Mouse (Mus musculus) liver, embryonic 16.5 days (tissue): ENCODE measurements around the gene Cpne2. TPM values are rescaled to one million over a fixed set of nuclear protein-coding genes. Genes with fewer than 3 reads are reported as not detected.

Source experiments
- ATAC-seq: fragments of 200-750 bp; cut with Nextera tagmentation; 2 replicates; pipeline ENCODE4 v1.8.0; 2017; ENCODE audit warnings: low read depth, mild to moderate bottlenecking, moderate number of reproducible peaks, moderate library complexity
- H3K27ac ChIP-seq: fragments of 300-500 bp; sonication (generic); 2 replicates; pipeline ENCODE4 v1.5.1; 2014; ENCODE audit warnings: mild to moderate bottlenecking, low read length
- H3K27me3 ChIP-seq: fragments of 300-500 bp; sonication (generic); 2 replicates; pipeline ENCODE4 v1.6.1; 2014; ENCODE audit warnings: low read depth, low read length, mixed read lengths; ENCODE audit not compliant: control insufficient read depth, insufficient read depth
- H3K36me3 ChIP-seq: fragments of 300-500 bp; sonication (generic); 2 replicates; pipeline ENCODE4 v1.6.1; 2014; ENCODE audit warnings: mild to moderate bottlenecking; ENCODE audit not compliant: control insufficient read depth, insufficient read depth
- H3K4me1 ChIP-seq: fragments of 300-500 bp; sonication (generic); 2 replicates; pipeline ENCODE4 v1.6.1; 2014; ENCODE audit warnings: low read depth, low read length, mixed read lengths; ENCODE audit not compliant: control insufficient read depth
- H3K4me2 ChIP-seq: fragments of 300-500 bp; sonication (generic); 2 replicates; pipeline ENCODE4 v1.6.1; 2014; ENCODE audit warnings: low read depth, low read length, mixed read lengths
- H3K4me3 ChIP-seq: fragments of 300-500 bp; sonication (generic); 2 replicates; pipeline ENCODE4 v1.5.1; 2014; ENCODE audit warnings: low read depth, mild to moderate bottlenecking, low read length
- H3K9ac ChIP-seq: fragments of 300-500 bp; sonication (generic); 2 replicates; pipeline ENCODE4 v1.6.1; 2014; ENCODE audit warnings: low read depth, low read length
- H3K9me3 ChIP-seq: fragments of 300-500 bp; sonication (generic); replicated peaks from 2 replicates; pipeline ENCODE4 v1.6.1; 2016; ENCODE audit warnings: low read length; ENCODE audit not compliant: control insufficient read depth
- WGBS: fragments of 180-500 bp; shearing (Covaris S2); extraction: QIAGEN DNeasy Blood & Tissue Kit; methylation state at CpG from one replicate; pipeline ENCODE4 v1.1.7; 2014; ENCODE audit not compliant: insufficient replicate concordance; 5-methylcytosine and 5-hydroxymethylcytosine counted together
- polyA plus RNA-seq: library from polyadenylated mRNA; unstranded; fragments of >200 nt; fragmentation: Nextera tagmentation; extraction: Ambion mirVana; gene quantifications from 2 replicates; pipeline ENCODE4 v1.2.1, GENCODE M21; 2015

Cpne2 gene
- polyA plus RNA-seq, 1 experiment from 2014 or later = 2.2 TPM

DNA sequence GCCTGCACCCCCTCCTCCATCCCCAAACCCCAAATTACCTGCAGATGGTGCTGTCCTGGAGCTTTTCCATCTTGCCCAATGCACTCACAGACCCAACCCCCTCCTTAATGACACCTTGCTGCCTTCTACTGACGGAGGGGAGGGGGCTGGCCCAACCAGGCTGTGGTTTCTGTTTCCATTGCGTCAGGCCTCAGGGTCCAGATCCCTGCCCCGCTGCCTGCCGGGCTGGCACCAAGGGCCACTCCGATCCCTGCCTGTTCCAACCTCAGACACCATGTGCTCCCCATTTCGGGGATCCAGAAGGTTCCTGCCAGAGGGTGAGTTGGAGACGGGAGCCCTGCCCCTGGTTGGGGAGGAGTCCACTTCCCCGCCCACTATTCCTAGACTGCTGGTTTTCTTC is 11.2 kb downstream of the Cpne2 start:
- Histone ChIP-seq H3K4me3 (no peak overlapping the region), H3K9me3 (no peaks in the 10 kb centered on the region), H3K4me2 (no peak overlapping the region), H3K4me1 (no peaks in the 10 kb centered on the region), H3K36me3 (no peaks in the 10 kb centered on the region), H3K27ac (no peak overlapping the region), H3K9ac (no peak overlapping the region), H3K27me3 (no peaks in the 10 kb centered on the region)
- ATAC-seq = no peak
- 55% methylated on average over 8 of the region's 8 CpGs for WGBS

- Histone ChIP-seq H3K9ac (no peak overlapping the region), H3K9me3 (no peaks in the 10 kb centered on the region), H3K4me1 (no peaks in the 10 kb centered on the region), H3K4me3 (no peak overlapping the region), H3K27ac (no peak overlapping the region), H3K27me3 (no peaks in the 10 kb centered on the region), H3K36me3 (no peaks in the 10 kb centered on the region), H3K4me2 (no peak overlapping the region)
- 62% methylated on average over 5 of the region's 5 CpGs for WGBS
- no peak for ATAC-seq
These were observed 16.3 kb downstream of the Cpne2 start for GRCm38 (mm10) chr8:94549041-94549440.

DNA sequence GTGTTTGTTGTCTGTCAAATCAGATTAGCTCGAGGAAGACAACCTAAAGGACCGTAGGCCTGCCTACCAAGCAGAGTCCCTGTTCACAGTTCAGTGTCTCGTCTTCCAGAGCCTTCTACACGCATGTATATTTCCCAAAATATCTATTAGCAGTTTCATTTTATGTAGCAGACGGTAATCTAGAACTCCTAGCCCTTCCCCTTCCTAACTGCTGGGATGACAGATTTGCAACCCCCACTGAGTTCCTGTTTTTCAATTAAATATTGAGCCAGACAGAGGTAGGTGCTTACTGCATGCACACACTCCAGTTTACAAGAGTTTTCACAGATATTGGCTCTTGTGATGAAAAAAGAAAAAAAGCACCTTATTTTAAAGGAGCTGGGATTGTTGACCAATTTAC is 16.7 kb downstream of the Cpne2 start:
- H3K27me3 ChIP-seq = no peaks in the 10 kb centered on the region
- H3K4me3 ChIP-seq = no peak overlapping the region
- no peak overlapping the region for H3K27ac ChIP-seq
- no peaks in the 10 kb centered on the region for H3K9me3 ChIP-seq
- no peaks in the 10 kb centered on the region for H3K4me1 ChIP-seq
- whole genome bisulfite sequencing = 15% methylated on average over 5 of the region's 5 CpGs
- H3K36me3 ChIP-seq = no peaks in the 10 kb centered on the region
- no peak for ATAC-seq
- H3K9ac ChIP-seq = no peak overlapping the region
- no peak overlapping the region for H3K4me2 ChIP-seq

DNA sequence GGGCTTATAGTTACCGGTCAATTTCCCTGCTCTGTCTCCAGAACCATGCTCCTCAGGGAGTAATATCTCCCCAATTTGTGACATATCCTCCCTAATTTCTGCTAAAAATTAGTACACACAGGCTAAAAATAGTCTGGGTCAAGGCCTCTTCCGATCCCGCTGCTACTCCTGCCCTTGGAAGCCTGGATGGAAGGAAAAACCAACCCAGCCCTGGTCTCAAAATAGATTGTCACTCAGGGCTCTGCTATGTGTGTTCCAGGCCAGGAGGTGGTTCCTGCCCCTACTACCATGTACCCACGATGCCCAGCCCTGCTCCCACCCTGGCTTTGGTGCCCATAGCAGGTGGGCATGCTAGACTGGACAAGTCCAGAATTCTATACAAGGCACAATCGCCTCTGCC is 17.2 kb downstream of the Cpne2 start:
- Histone ChIP-seq H3K27me3 (no peaks in the 10 kb centered on the region), H3K36me3 (no peaks in the 10 kb centered on the region), H3K4me1 (no peaks in the 10 kb centered on the region), H3K4me2 (no peak overlapping the region), H3K9me3 (no peaks in the 10 kb centered on the region), H3K4me3 (no peak overlapping the region), H3K9ac (no peak overlapping the region), H3K27ac (no peak overlapping the region; the same call in 1 of the 2 replicates)
- no peak for ATAC-seq
- WGBS = 59% methylated on average over 5 of the region's 5 CpGs

DNA sequence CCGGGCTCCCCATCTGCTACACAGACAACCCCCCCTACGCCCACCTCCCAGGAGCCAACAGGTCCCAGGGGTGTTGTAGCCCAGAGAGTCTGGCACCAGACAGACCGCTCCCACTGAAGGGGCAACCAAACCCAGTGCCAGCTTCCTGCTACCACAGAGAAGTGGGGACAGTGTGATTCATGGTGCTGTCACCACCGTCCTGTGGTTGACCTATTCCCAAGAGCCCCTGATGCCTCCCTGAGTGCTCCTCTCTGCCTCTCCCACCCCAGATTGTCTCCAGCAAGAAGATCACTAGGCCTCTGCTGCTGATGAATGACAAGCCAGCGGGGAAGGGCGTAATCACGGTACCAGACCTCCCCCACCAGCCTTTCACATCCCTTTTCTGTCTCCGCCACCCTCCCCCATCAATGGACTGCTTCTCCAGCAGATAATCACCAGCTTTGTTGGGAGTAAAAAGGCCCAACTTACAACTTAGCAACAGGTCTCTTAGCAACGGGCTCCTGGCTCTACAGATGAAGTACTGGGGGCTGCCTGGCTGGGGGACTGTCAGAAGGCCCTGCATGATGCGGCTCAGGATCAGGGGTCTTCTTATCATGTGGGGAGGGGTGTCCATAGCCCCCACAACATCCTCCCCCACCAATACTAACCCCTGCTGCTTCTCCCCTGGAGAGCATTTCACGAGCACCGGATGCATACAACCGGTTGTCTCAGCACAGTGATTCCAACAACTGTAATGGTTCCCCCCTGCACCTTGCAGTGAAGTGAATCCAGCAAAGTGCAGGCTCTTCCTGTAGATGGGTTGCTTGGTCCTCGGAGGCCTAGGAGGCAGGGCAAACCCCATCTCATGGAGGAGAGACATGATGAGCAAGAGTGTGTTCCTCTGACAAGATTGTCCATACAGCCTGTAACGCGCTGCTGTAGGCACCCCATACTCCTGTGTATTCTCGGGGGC is 19.0 kb downstream of the Cpne2 start:
- no peak overlapping the region for H3K27ac ChIP-seq
- no peak overlapping the region for H3K4me2 ChIP-seq
- WGBS = 57% methylated on average over 17 of the region's 17 CpGs
- no peaks in the 10 kb centered on the region for H3K4me1 ChIP-seq
- H3K9ac ChIP-seq = no peak overlapping the region
- no peaks in the 10 kb centered on the region for H3K9me3 ChIP-seq
- H3K36me3 ChIP-seq = no peaks in the 10 kb centered on the region
- no peaks in the 10 kb centered on the region for H3K27me3 ChIP-seq
- no peak for ATAC-seq
- no peak overlapping the region for H3K4me3 ChIP-seq

DNA sequence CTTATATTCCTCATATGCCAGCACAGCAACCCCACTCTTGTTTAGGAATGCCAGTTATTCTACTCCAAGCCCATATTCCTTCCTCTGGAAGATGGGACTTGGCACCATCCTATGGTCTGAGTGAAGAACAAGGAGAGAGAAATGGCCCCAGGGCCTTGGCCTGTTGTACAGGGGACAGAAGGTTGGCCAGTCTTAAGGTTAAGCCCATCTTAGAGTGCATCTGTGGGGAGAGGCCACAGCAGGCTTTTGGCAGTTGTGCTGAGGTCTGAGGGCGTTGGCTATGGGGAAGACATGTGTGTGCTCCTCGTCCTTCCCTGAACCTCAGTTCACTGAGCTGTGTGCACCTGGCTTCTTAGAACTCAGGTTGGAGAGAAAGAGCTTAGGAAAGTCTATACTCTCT is 19.9 kb downstream of the Cpne2 start:
- H3K9me3 ChIP-seq = no peaks in the 10 kb centered on the region
- H3K4me3 ChIP-seq = no peak overlapping the region
- H3K36me3 ChIP-seq = no peaks in the 10 kb centered on the region
- H3K27me3 ChIP-seq = no peaks in the 10 kb centered on the region
- WGBS = 55% methylated on average over 2 of the region's 2 CpGs
- no peak overlapping the region for H3K4me2 ChIP-seq
- H3K27ac ChIP-seq = no peak overlapping the region
- H3K9ac ChIP-seq = no peak overlapping the region
- ATAC-seq = no peak
- no peaks in the 10 kb centered on the region for H3K4me1 ChIP-seq

DNA sequence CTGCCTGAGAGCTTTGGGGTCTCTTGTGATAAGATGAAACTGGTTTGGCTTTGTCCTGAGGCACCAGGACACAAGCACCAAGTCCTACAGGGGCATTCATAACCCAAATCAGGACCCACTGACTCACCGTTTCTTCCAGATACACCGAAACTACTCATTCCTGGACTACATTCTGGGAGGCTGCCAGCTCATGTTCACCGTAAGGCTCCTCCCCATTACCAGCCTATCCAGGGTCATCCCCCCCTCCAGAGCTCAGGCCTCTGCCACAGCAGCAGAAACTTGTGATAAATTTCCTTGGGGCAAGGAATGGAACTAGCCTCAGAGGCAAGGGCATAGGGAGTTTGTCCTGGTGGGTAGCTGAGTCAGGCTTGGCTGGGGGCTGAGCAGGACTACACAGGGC is 24.5 kb downstream of the Cpne2 start:
- Histone ChIP-seq H3K4me1 (no peaks in the 10 kb centered on the region), H3K9me3 (no peaks in the 10 kb centered on the region), H3K27ac (no peak overlapping the region), H3K36me3 (no peaks in the 10 kb centered on the region), H3K4me2 (no peak overlapping the region), H3K9ac (no peak overlapping the region), H3K27me3 (no peaks in the 10 kb centered on the region), H3K4me3 (no peak overlapping the region)
- ATAC-seq = no peak
- 80% methylated on average over 3 of the region's 3 CpGs for WGBS

- Histone ChIP-seq H3K4me3 (no peak overlapping the region), H3K4me1 (no peaks in the 10 kb centered on the region), H3K27me3 (no peaks in the 10 kb centered on the region), H3K36me3 (no peaks in the 10 kb centered on the region), H3K9ac (no peak overlapping the region), H3K4me2 (no peak overlapping the region), H3K9me3 (no peaks in the 10 kb centered on the region), H3K27ac (no peak overlapping the region)
- ATAC-seq = no peak
- WGBS = 60% methylated on average over 5 of the region's 5 CpGs
These were observed 28.5 kb downstream of the Cpne2 start for GRCm38 (mm10) chr8:94561256-94561655.

GRCm38 (mm10) chr8:94564421-94564820 is 31.6 kb downstream of the Cpne2 start:
- Histone ChIP-seq H3K4me3 (no peak overlapping the region), H3K27me3 (no peaks in the 10 kb centered on the region), H3K36me3 (no peaks in the 10 kb centered on the region), H3K9me3 (no peaks in the 10 kb centered on the region), H3K4me2 (no peak overlapping the region), H3K9ac (no peak overlapping the region), H3K27ac (no peak overlapping the region), H3K4me1 (no peaks in the 10 kb centered on the region)
- no peak for ATAC-seq
